Mouse (Mus musculus): ENCODE results near the gene Fmo2.

The Fmo2 gene

DNA sequence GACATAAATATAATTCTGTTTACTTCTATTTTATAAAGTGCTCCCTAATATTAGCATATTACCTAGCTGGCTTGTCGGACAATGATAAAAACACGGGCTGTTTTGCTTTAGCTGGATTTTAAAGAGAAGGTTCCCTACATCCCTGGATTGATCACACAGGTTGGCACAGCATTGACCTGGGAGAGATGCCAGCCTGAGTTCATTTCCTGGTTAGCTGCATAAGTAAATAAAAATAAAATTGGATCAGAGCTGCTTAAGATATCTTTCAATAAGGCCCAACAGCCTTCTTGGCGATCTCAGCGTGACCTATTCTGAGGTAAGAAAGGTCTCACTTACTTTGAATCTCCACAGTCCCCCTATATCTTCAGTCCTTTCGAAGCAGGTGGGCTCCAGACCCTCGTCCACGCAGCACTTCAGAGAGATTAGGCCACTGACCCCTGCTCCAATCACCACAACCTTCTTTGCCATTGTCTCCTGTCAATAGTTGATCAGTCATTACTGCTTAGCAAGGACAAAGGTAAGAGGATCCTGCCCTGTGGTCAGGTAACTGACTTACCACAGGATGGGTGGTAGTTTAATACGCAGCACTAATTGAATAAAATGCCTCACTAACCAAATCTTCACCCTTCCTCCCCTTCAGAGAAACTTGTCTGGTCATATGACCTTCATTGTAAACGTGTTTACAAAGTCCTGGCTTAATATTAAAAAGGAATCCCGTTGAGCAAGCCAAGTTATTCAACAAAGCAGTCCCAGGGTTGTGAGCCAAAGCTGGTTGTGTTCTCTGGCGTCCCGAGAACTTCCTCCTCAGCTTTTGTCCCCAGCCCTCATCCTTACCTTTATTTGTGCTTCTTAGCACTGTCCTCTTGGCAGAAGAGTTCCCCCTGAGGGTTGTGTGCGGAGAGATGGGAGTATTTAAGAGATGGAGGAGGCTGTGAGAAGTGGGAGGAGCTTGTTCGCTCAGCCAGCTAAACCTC, at the start of gene Fmo2:
TSS of gene Fmo2 (minus strand) at position 889 of the 974 bp plus-strand sequence.
- no peak for DNase-seq (ENCODE audit: extremely low read depth, low read depth)

DNA sequence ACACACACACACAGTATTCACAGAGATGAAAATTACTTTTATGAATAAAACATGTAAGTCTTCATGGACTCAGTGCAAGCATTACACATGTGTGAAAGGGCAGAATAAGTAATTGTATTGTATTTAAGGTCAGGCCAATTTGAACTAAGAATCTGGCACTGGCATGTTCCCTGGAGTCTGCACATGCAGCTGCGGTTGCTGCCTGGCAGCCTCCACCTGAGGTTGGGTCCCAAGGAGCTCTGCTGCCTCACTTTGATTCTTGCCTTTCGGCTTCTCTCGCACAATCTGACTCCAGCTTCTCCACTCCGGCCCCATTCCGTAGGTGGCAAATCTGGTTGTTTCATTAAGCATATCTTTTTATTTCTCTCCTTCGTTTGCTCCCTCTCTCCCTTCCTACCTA, 49.4 kb upstream of the Fmo2 start:
- DNase-seq (ENCODE audit: extremely low read depth, low read depth), result no peak

DNA sequence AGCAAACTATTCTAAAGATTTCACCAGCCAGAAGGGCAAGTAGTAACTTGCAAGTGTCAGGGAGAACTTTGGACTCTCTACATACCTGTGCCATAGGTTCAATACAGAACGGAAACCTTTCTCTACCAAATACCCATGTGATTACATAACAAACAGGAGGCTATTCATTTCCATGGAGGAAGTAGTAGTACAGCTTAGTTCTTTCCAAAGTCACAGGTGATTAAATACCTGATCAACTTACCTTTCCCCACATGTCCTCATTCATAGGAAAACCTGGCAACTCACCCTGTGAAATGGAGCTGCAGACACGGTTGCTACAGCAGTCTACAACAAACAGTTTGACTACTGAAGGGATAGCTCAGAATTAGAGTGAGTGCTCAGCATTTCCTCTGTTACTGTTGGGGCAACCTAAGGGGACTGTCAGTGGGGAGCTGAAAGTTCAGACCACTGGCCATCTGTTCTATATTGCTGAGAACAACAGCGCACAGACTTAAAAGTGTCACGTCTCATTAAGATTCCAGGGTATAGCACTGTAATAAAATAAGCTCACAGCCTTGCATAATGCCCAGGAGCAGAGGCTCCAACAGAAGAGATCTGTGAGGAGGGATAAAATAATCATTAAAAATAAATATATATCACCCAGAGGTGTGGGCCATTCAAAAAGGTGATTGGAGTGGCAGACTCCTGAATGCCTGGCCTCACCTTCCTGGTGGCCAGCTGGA, 48.5 kb upstream of the Fmo2 start:
- DNase-seq (ENCODE audit: extremely low read depth, low read depth), result no peak

DNA sequence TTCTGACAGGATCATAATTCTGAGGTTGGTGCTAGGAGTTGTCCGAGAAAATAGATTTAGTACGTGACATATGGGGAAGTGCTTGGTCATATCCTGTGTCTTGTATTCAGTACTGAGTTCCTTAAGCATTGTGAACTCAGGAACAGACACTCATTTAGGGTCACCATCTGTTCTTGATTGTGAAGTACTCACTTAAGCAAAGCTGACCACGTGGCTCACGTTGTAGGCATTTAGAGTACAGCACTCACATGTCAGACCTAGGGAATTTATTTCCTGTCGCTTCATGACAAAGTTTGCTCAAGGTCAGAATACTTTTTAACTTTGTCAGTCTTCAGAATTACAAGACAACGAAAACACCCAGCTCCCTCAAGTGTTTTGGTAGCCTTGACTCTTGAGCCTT, 45.2 kb upstream of the Fmo2 start:
- DNase-seq (ENCODE audit: extremely low read depth, low read depth), result no peak

DNA sequence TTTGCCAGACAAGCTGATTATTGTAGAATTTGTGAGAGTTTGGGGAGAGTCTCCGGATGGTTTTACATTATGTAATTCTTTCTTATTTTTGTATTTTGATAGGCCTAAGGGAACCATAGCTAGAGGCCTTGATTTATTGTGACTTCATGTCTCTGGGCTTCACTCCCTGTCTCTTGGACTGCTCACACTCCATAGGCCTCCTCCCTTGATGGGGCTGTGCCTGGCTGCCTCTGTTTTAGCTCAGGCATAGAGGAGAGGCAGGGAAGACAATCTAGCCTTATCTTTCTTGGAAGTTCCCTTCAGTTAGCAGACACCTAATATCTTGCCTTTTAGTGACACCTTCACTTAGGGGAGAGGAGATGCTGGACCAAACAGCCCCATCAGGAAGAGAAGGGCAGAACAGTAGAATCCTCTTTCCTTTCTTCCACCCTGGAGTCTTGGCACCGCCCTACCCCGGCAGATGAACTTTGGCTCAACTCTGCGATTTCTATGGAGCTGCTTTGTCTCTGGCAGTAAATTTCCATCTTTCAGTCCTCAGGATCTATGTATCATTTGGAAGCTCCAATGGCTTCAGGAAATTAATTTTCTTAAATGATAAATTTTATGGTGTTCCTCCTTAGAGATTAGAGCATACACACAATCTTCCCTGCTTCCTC, 40.3 kb upstream of the Fmo2 start:
- DNase-seq (ENCODE audit: extremely low read depth, low read depth), result no peak

DNA sequence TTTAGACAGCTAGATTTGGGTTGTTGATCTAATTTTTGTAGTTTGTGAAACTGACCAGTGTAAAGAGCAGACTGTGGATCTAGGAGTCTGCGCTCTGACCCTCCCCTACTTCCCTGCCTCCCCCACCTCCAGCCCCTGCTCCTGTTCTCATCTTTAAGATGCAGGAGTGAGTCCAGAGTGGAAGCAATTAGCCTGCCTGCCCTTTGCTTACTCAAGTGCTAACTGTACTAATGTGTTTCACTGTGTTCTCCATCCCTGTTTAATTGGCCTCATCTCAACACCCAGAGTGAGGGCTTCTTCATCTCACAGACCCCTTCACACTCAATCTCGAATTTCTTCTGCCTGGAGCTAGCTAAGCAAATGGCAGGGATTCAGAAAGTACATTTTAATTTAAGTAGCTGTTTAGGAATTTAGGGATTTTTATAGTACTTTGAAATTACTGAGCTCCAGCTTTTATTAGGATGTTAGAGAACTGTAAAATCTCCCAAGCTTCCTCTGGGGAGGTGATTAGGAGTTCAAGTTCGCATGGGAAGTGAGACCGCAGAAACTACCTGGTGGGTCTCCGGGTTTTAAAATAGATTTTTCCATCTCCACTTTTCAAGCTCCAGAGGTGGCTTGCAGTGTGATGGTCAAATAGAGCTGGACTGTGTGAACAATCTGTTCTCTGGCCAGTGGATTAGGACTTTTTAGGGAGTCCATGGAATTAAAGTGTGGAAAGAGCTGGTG, 39.6 kb upstream of the Fmo2 start:
- DNase-seq (ENCODE audit: extremely low read depth, low read depth), result no peak

DNA sequence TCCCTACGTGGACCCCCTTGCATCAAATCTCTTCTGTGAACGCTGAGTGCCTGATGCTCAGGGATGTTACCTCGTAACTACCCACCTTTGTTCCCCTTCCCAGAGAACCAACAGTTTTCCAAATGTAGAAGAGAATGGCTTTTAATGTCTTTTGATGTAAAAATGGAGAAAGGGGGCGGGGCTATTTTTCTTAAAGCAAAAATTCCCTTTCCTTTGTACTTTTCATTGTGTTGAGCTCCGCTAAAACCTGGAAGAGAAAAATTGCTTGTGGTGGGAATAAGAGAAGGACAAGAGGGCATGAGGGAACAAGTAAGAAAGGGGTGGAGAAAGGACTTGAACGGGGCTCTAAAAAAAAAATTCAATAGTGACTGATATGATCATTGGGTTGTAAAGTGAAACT, 38.9 kb upstream of the Fmo2 start, which contains the start of gene Fmo6:
TSS of gene Fmo6 (minus strand) at position 101 of the 400 bp plus-strand sequence.
- no peak for DNase-seq (ENCODE audit: extremely low read depth, low read depth)

DNA sequence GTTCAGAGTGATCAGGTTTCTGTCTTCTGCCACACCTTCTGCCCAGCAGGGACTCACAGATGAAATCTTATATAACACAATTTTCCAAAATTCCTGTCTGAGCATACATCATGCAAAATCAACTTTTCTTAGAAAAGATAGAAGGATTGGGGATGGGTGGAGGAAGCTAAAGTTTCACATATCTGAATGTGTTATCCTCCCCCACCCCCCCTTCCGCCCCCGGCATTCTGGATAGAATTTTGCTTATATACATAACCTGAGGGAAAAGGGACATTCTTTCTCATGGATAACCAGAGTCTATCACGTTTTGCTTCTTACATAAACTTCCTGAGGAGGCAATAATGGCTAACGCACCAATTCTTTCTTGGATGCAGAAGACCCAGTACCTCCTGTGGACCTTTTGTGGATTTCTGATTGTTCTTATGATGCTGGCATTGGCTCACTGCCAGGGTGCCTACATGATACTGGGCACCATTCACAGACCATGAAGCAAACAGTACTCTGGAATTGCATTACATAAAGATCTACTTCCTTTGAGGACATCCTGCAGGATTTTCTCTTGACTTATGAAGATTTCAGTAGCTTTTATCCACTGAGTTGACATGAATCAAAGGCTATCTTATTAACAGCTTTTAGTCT, 36.0 kb upstream of the Fmo2 start:
- DNase-seq (ENCODE audit: extremely low read depth, low read depth), result no peak

DNA sequence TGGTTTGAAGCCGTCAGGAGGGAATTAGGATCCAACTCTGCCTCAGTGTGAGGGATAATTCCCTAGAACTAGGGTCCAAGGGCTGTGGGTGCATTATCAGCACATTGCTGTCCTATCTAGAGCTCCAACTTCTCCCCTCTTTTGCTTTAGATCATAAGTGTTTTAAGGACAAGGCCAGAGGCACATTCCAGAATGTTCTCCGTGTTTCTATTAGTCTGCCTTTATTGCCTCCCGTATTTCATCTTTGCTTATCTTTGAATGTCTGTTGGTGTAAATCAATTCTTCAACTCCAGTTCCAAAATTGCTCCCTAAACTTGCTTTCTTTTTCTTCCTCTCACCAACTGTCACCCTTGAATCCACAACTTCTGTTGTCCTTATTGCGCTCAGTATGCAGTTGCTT, 33.9 kb upstream of the Fmo2 start:
- no peak for DNase-seq (ENCODE audit: extremely low read depth, low read depth)

DNA sequence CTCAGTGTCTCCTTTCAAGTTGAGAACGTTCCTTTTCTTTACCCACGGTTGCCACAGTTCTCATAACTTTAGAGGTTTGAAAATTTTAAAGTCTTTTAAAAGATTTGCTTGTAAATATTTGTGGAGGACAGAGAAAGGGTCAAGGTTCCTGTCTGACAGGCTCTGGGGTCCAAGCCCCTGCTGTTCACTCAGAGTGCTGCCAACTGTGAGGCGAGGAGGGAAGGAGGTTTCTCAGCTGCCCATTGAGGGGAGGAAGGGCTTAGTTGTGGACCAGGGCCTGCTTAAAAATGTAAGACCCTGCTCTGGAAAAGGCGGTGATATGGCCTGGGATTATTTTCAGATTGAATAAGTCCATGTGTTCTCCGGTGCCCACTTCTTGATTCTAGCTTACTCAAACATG, 33.4 kb upstream of the Fmo2 start:
- no peak for DNase-seq (ENCODE audit: extremely low read depth, low read depth)

DNA sequence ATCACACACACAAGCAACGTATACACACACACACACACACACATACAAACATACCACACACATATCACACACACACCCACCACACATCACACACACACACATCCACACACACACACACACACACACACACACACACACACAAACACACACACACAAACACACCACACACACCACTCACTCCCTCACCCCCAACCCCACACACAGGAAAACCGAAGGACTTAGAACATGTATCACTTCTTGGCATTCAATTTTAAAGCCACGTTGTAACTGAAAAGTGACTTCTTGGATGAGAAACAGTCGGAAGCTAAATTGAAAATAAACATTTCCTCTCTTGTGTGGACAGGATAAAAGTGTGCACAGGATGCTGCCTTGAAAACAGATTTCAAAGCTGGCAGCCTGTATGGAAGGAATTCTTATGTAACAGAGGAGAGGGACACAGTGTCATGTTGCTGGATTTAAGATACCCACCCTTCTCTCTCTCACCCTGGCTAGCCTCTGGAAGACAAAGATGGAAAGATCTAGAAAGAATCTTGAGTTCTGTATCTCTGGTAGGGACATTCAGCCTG, 32.9 kb upstream of the Fmo2 start:
- no peak for DNase-seq (ENCODE audit: extremely low read depth, low read depth)

DNA sequence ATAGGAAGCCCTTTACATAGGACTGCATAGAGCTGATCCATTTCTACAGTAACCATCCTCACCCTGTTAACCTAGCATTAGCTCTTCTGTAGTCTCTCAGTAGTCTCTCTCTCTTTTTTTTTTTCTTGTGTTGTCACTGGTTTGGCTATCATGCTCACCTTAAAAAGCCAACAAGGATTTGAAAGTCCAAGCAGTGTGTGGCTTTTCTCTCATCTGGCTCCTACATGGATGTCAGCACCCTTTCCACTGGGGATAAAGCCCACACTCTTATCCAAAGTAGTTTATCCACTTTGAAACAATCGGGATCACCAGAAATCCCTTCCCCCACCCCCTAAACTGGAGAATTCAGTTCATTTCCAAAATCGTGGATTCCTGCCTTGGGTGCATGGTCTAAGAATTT, 32.1 kb upstream of the Fmo2 start:
- no peak for DNase-seq (ENCODE audit: extremely low read depth, low read depth)

DNA sequence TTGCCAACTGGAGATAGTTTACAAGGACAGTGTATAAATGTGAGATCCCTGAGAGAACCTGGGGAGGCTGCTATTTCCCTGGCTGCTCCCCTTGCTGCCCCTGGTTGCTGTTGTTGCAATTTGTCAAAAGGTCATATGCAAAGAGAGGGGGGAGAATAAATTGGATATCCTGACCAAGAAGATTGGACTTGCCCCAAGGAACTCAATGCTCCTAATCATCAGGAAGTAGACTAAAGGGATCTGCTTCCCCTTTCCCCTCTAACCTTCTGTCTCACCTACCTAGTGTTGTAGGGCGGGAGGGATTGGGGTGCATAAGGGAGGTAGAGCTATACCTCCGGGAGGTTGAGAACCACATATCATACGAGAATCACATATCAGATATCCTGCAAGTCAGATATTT, 30.6 kb upstream of the Fmo2 start:
- DNase-seq (ENCODE audit: extremely low read depth, low read depth), result no peak

DNA sequence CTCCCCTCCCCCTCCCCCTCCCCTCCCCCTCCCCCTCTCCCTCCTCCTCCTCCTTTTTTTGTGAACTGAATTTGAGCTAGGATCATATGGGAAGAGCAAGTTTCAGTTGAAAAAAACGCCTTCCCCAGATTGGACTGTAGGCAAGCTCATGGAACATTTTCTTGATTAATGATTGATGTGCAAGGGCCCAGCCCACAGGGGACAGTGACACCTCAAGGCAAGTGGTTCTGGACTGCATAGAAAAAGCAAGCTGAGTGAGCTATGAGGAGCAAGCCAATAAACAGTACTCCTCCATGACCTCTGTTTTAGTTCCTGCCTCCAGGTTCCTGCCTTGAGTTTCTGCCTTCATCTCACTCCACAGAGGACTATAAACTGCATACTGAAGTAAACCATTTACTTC, 26.6 kb upstream of the Fmo2 start:
- DNase-seq (ENCODE audit: extremely low read depth, low read depth), result no peak

DNA sequence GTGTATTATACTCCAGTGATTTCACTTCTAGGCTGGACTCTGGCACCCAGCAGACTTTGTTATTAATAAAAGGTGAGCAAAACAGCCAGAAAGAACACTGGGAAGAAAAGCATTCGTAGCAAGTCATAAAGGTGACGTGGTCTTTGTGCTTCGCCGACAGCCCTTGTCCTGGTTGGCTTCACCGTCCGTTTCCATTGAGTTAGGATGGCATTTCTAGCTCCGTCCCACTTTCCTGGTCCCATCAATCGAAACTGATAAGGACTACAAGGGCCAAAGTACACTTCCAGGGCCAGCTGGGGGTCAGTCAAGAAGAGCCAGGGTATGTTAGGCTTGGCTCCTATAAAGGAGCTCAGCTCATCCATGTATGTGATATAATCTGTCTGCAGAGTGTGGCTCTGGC, 18.1 kb upstream of the Fmo2 start:
- no peak for DNase-seq (ENCODE audit: extremely low read depth, low read depth)

DNA sequence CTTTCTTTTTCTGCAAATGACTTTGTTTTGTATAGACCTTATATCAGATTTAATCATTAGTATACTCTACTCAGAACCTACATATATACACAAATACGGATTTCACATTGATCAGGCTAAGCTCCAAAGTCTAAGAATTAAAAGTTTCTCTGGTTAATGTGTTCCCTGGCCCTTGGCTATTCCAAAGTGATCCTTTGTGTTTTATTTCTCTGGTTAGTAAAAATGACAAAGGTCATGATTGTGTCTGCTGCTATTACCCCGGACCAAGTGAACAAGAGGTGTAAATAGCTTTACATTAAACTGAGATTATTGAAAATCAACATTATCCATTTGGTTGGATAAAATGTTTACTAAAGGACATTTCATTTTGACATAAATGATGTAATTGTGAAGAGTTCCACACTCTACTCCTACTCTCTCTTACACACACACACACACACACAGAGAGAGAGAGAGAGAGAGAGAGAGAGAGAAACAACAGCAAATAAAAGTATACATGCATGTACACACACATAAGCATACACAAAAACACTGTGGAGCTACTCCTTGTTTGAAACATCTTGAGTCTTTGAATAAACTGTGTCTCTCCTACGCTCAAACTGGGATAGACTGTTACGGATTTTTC, 16.5 kb upstream of the Fmo2 start:
- no peak for DNase-seq (ENCODE audit: extremely low read depth, low read depth)

DNA sequence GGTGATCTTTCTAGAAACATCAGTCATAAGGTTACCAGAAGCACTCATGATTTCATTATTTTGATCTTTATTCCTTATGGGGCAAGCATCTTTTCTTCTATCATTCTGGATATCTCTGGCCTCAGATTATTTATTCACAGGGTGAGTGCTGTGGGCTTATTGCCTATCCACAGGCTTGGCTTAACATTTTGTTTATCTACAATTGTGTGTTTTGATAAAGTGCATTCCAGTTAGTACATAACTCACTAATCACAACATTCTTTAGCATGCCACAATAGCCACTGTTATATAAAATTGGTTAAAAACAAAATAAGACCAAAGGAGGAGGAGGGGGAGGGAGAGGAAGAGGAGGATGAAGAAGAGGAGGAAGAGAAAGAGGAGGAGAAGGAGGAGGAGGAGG, 13.6 kb upstream of the Fmo2 start:
- DNase-seq (ENCODE audit: extremely low read depth, low read depth), result no peak

DNA sequence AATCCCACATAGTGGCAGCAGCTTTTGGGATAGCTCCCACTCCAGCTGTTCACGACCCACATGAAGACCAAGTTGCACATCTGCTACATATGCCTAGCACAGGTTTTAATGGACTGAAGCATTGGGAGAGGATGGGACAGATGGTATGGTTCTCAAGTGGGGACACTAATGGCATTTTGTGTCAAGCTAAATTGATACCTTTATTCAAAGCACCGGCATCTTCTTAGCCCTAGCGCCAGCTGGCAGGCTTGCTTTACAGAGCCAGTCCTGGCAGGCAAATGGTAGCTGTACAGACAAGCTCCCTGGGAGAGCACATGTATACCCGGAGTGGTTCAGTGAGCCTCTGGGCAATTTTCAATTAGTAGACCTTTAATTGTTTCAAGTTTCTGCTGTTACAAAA, 3.4 kb upstream of the Fmo2 start:
- no peak for DNase-seq (ENCODE audit: extremely low read depth, low read depth)

DNA sequence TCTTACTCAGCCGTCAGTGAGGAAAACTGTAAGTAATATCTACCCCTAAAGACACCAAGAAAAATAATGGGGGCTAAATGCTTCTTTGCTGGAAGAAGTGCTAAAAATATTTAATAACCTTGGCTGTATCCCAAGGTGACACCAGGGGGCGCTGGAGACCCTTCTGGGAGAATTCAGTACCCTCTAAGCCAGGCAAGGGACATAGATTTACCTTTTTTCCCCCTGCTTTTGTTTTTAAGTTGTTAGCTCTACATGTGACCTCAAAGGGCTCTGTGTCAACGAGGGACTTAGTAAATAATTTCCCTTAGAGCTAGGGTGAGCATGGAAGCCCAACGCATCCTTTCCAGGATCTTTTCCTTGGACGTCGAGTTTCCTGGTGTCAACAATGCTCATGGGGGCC, 2.6 kb downstream of the Fmo2 start:
- DNase-seq (ENCODE audit: extremely low read depth, low read depth), result peak; percentile 25

DNA sequence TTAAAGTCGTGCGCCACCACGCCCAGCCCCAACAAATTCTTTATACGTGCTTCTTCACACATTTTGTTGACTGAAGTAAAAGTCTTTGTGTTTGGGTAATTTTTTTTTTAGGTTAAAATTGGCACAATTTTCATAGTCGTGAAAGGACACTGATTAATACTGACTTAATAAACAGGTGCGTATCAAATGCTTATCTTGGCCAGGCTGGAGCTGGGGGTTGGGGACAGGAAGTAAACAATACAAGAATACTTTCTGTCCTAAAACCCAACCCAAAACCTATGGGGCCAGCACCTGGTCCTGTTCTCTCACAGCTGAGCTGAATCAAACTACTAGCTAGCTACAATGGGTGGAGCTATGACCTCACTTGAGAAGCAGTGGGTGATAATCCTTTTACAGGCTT, 5.5 kb downstream of the Fmo2 start:
- no peak for DNase-seq (ENCODE audit: extremely low read depth, low read depth)
